Mouse (Mus musculus): ENCODE results near the gene Mad2l2.

DNA sequence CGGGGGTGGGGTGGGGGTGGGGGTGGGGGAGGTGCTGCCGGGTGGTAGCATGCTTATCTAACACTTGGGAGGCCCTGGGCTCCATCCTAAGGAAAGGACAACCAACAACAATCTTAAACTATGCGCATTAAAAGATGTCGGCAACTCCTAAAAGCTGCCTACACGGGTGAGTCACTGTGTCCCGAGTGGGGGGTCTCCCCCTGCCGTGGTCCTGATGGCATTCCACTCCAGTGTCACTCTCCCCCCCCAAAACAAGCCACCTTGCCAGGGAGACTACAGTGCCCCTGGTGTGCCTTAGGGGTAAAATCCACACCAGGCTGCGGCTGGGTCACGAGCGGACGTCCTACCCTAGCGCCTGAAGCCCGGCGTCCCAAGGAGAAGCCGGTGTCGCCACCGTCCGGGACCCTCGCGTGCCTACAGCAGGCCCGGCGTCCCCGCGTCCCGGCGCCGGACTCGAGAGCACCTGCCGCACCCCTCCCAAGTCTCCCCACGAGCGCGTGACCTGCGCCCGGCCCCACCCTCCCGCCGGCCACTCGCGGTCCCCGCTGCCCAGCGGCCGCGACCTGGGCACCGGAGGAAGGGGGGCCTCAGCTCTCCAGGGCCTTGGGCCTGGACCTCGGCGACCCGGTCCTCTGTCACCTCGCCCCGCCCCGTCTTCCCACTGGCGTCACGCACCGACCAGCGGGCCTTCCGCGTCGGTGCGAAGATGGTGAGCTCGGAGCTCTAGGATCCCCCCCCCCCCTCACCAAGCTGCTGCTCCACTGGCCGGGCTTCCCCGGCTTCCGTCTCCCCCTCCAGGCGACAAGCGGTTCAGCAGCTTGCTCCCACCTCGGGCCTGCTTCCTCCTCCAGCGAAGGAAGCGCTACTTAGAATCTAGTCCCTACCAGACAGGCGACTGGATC, 21.3 kb downstream of the Mad2l2 start, which contains the start of gene Fbxo6:
- TF ChIP-seq MAFK (IDR thresholded peaks at IDR 0.05; ENCODE audit: insufficient read depth, low read depth, low read length) (no peak), HCFC1 (IDR thresholded peaks at IDR 0.05; ENCODE audit: borderline replicate concordance, insufficient read depth, low read length) (0 out of 2 replicates have a peak, but pooled peaks have one; percentile 35), ZC3H11A (IDR thresholded peaks at IDR 0.05; ENCODE audit: borderline replicate concordance, low read depth, low read length) (no peak)
